Mouse (Mus musculus) thymus, adult 2 months (tissue): ENCODE measurements around the gene Tnk2.

ENCODE experiments used
- CTCF ChIP-seq: fragments of 200-500 bp; IDR thresholded peaks from 2 replicates; pipeline ENCODE4 v1.5.1; 2012; ENCODE audit warnings: mild to moderate bottlenecking, control low read depth, low read length, moderate library complexity, borderline replicate concordance; ENCODE audit not compliant: control insufficient read depth, poor library complexity, insufficient read depth; ENCODE audit errors: extremely low read depth
- POLR2A ChIP-seq: fragments of 200-500 bp; IDR thresholded peaks from 2 replicates; pipeline ENCODE4 v1.6.1; 2012; ENCODE audit warnings: mild to moderate bottlenecking, low read length, control low read depth, moderate library complexity; ENCODE audit not compliant: control insufficient read depth, poor library complexity, insufficient read depth; ENCODE audit errors: extremely low read depth

GRCm38 (mm10) chr16:32723163-32723562 lies 79.5 kb downstream of the Tnk2 start:
- TF ChIP-seq CTCF (no peak), POLR2A (no peak)
